Mouse (Mus musculus): Measurements from ENCODE around the gene Ank2. TPM values are rescaled to one million over a fixed set of nuclear protein-coding genes. Genes with fewer than 3 reads are reported as not detected.

Gene Ank2
- total and polyA plus RNA-seq, 3 experiments: 18.9 to 95.5 (median 57.8) TPM

DNA sequence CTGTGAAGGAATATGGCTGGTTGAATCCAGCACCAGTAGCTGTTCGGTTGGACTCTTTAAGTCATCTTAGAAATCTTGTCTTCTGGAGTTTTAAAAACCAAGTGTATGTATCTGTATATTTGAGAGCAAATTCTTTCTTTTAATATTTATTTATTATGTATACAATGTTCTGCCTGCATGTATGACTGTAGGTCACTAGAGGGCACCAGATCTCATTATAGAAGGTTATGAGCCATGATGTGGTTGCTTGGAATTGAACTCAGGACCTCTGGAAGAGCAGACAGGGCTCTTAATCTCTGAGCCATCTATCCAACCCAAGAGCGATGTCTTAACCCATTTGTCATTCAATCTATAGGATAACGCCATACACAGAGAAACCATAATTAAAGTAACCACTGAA, 312.9 kb downstream of the Ank2 start:
- no peaks in the 10 kb centered on the region for H3K27me3 ChIP-seq (ENCODE audit: insufficient read depth, low read length)
- H3K4me1 ChIP-seq (ENCODE audit: insufficient read depth, low read depth, low read length): peaks cover 3% of the 10 kb centered on the region; the same call in 1 of the 2 replicates
- no peaks in the 10 kb centered on the region for H3K9me3 ChIP-seq (replicated peaks)
- H3K4me3 ChIP-seq (ENCODE audit: low read depth, low read length): no peak overlapping the region
- no peak for ATAC-seq (ENCODE audit: extremely low read depth, insufficient number of reproducible peaks, low FRiP score, poor library complexity, severe bottlenecking)
- no peak for DNase-seq (ENCODE audit: low spot score)
- no peak for TF ChIP-seq CTCF (IDR thresholded peaks at IDR 0.05; ENCODE audit: low read depth, low read length)
- no peak for TF ChIP-seq GATA1 (IDR thresholded peaks at IDR 0.05; ENCODE audit: borderline replicate concordance, low read length)
- TF ChIP-seq POLR2AphosphoS5 (IDR thresholded peaks at IDR 0.05; ENCODE audit: insufficient replicate concordance, low read depth, low read length): no peak
- TF ChIP-seq TAL1 (conservative IDR thresholded peaks at IDR 0.05; ENCODE audit: low read depth, low read length): no peak
- TF ChIP-seq GATA2 (IDR thresholded peaks at IDR 0.05; ENCODE audit: borderline replicate concordance, low read depth, low read length): no peak
- peaks cover 2% of the 10 kb centered on the region for H3K36me3 ChIP-seq (replicated peaks)

DNA sequence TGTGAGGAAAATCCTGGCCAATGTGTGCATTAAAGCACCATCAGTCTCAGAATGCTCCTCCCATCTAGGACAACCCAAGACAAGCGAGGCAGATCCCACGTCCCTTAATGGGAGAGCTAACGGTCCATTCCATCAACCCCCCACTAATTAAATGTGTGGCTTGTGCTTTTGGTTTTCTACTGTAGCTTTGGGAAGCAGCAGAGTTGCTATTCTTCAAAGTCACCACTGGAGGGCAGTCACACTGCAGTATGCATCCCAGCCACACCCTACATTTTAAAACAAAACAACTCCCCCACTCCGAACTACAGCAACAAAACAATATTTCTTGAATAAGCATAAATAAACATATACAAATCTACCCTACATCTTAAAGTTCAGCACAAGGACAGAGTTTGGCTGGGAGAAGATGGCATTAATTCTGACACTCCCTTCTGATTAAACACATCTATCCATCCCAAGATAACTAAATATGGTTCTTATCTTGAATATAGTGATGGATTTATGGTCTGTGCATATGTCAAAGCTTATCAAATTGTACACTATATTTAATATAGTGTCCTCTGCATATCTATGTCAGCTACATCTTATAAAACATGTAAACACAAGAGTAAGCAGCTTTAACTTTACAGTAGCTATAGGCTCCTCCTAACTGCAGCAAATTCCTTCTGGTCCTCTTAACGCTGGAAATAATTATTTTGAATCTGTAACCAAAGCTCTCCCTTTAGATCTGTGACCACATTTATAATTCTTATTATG, 315.0 kb downstream of the Ank2 start:
- Histone ChIP-seq H3K27me3 (ENCODE audit: insufficient read depth, low read length) (no peaks in the 10 kb centered on the region), H3K36me3 (replicated peaks) (no peaks in the 10 kb centered on the region), H3K4me1 (ENCODE audit: insufficient read depth, low read depth, low read length) (peaks cover 3% of the 10 kb centered on the region; the same call in 1 of the 2 replicates), H3K9me3 (replicated peaks) (no peaks in the 10 kb centered on the region), H3K4me3 (ENCODE audit: low read depth, low read length) (no peak overlapping the region)
- peak; percentile 70 for ATAC-seq (ENCODE audit: extremely low read depth, insufficient number of reproducible peaks, low FRiP score, poor library complexity, severe bottlenecking)
- TF ChIP-seq GATA2 (IDR thresholded peaks at IDR 0.05; ENCODE audit: borderline replicate concordance, low read depth, low read length) (no peak), TAL1 (conservative IDR thresholded peaks at IDR 0.05; ENCODE audit: low read depth, low read length) (no peak), CTCF (IDR thresholded peaks at IDR 0.05; ENCODE audit: low read depth, low read length) (peak; percentile 92)
- DNase-seq (ENCODE audit: low spot score): peak; percentile 15

DNA sequence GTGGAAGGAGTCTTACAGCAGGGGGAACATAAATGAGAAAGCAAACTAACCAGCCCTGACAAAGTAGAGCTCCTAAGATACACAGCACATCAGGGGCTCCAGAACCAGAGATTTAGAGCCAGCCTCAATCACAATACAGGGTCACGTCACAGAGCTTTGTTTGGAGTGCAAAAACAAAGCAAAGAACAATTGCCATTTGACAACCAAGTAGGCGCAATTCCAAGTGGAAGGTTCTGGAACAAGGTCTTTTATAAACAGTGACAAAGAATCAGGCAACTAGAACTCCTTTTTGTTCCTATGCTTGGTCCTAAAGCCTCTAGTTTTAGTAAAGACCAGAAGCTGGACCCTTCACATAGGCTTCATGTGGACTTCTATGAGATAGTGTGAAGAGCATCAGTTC, 326.5 kb downstream of the Ank2 start:
- H3K4me3 ChIP-seq (ENCODE audit: low read depth, low read length): no peak overlapping the region
- no peaks in the 10 kb centered on the region for H3K4me1 ChIP-seq (ENCODE audit: insufficient read depth, low read depth, low read length)
- H3K27me3 ChIP-seq (ENCODE audit: insufficient read depth, low read length): no peaks in the 10 kb centered on the region
- no peak for TF ChIP-seq POLR2AphosphoS5 (IDR thresholded peaks at IDR 0.05; ENCODE audit: insufficient replicate concordance, low read depth, low read length)
- no peak for TF ChIP-seq GATA2 (IDR thresholded peaks at IDR 0.05; ENCODE audit: borderline replicate concordance, low read depth, low read length)
- TF ChIP-seq TAL1 (conservative IDR thresholded peaks at IDR 0.05; ENCODE audit: low read depth, low read length): no peak
- H3K36me3 ChIP-seq (replicated peaks): peaks cover 5% of the 10 kb centered on the region
- DNase-seq (ENCODE audit: low spot score) (no peak), ATAC-seq (ENCODE audit: extremely low read depth, insufficient number of reproducible peaks, low FRiP score, poor library complexity, severe bottlenecking) (no peak)
- H3K9me3 ChIP-seq (replicated peaks): no peaks in the 10 kb centered on the region

DNA sequence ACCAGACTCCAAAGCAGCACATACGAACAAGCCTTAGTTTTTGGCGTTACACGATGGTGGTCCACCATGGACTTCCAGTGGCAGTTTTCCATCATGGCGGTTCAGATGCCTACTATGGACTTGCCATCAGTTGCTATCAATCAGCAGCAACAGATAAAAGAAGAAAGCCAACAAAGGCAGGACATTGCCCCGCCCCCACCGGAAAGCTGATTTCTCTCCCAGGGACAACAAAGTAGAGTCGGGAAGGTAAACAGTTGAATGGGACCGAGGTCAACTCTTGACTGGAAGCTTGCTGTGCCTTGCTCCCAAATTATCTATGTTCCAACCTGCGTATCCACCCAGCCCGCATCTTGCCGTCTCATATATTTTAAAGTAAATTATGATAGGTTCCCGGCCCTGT, 328.9 kb downstream of the Ank2 start:
- H3K4me3 ChIP-seq (ENCODE audit: low read depth, low read length): no peak overlapping the region
- no peaks in the 10 kb centered on the region for H3K9me3 ChIP-seq (replicated peaks)
- DNase-seq (ENCODE audit: low spot score) (no peak), ATAC-seq (ENCODE audit: extremely low read depth, insufficient number of reproducible peaks, low FRiP score, poor library complexity, severe bottlenecking) (no peak)
- peaks cover 8% of the 10 kb centered on the region for H3K36me3 ChIP-seq (replicated peaks)
- H3K4me1 ChIP-seq (ENCODE audit: insufficient read depth, low read depth, low read length): no peaks in the 10 kb centered on the region
- H3K27me3 ChIP-seq (ENCODE audit: insufficient read depth, low read length): no peaks in the 10 kb centered on the region
- TF ChIP-seq GATA1 (IDR thresholded peaks at IDR 0.05; ENCODE audit: borderline replicate concordance, low read length) (no peak), POLR2AphosphoS5 (IDR thresholded peaks at IDR 0.05; ENCODE audit: insufficient replicate concordance, low read depth, low read length) (no peak), TAL1 (conservative IDR thresholded peaks at IDR 0.05; ENCODE audit: low read depth, low read length) (no peak), GATA2 (IDR thresholded peaks at IDR 0.05; ENCODE audit: borderline replicate concordance, low read depth, low read length) (no peak), CTCF (IDR thresholded peaks at IDR 0.05; ENCODE audit: low read depth, low read length) (no peak)

DNA sequence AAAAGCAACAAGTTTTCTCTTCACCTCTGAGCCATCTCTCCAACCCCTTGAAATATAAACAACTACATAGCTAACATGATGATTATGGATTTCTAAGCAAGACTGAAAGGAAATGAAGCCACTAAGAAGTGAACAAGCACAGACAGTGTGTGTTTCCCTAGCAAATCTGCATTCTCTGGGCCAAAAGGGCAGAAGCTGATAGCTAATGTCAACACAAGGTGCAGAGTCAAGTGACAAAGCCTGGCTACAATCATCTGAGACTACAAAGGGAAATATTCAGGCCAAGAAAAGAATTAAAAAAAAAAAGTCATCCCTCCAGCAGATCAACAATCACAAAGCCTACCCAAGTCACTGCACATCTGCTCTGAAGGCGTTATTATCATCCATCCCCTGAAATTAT, 330.0 kb downstream of the Ank2 start:
- no peaks in the 10 kb centered on the region for H3K4me1 ChIP-seq (ENCODE audit: insufficient read depth, low read depth, low read length)
- H3K27me3 ChIP-seq (ENCODE audit: insufficient read depth, low read length): no peaks in the 10 kb centered on the region
- no peaks in the 10 kb centered on the region for H3K9me3 ChIP-seq (replicated peaks)
- DNase-seq (ENCODE audit: low spot score): no peak
- TF ChIP-seq CTCF (IDR thresholded peaks at IDR 0.05; ENCODE audit: low read depth, low read length) (no peak), GATA1 (IDR thresholded peaks at IDR 0.05; ENCODE audit: borderline replicate concordance, low read length) (no peak), POLR2AphosphoS5 (IDR thresholded peaks at IDR 0.05; ENCODE audit: insufficient replicate concordance, low read depth, low read length) (no peak)
- peaks cover 6% of the 10 kb centered on the region for H3K36me3 ChIP-seq (replicated peaks)
- no peak overlapping the region for H3K4me3 ChIP-seq (ENCODE audit: low read depth, low read length)
- ATAC-seq (ENCODE audit: extremely low read depth, insufficient number of reproducible peaks, low FRiP score, poor library complexity, severe bottlenecking): no peak

DNA sequence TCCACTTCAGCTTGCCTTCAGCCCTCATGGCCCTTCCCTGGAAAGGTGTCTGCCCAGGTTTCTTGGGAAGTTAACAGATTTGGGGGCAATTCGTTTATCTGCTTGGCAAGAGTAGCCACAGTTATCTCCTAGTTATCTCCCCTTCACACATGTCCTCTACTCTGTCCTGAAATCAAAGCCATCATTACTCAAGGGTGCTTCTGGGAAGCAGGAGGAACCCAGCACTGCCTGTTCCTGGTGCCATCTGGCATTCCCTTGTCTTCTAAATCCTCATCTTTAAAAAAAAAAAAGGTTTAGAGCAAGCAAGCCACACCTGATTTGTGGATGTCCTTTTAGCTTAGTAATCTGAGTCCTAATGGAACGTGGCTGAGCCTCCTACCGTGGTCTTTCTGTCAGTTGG, 335.4 kb downstream of the Ank2 start:
- Histone ChIP-seq H3K27me3 (ENCODE audit: insufficient read depth, low read length) (no peaks in the 10 kb centered on the region), H3K4me1 (ENCODE audit: insufficient read depth, low read depth, low read length) (no peaks in the 10 kb centered on the region), H3K36me3 (replicated peaks) (peaks cover 14% of the 10 kb centered on the region), H3K4me3 (ENCODE audit: low read depth, low read length) (no peak overlapping the region), H3K9me3 (replicated peaks) (no peaks in the 10 kb centered on the region)
- DNase-seq (ENCODE audit: low spot score) (no peak), ATAC-seq (ENCODE audit: extremely low read depth, insufficient number of reproducible peaks, low FRiP score, poor library complexity, severe bottlenecking) (no peak)
- TF ChIP-seq TAL1 (conservative IDR thresholded peaks at IDR 0.05; ENCODE audit: low read depth, low read length) (no peak), GATA2 (IDR thresholded peaks at IDR 0.05; ENCODE audit: borderline replicate concordance, low read depth, low read length) (no peak), POLR2AphosphoS5 (IDR thresholded peaks at IDR 0.05; ENCODE audit: insufficient replicate concordance, low read depth, low read length) (no peak), CTCF (IDR thresholded peaks at IDR 0.05; ENCODE audit: low read depth, low read length) (no peak), GATA1 (IDR thresholded peaks at IDR 0.05; ENCODE audit: borderline replicate concordance, low read length) (no peak)

Measured in G1E (cell line).